Mouse (Mus musculus): ENCODE data around the gene Rhbdl1. TPM values are rescaled to one million over a fixed set of nuclear protein-coding genes. Genes with fewer than 3 reads are reported as not detected.

The Rhbdl1 gene
- total RNA-seq, 1 experiment: 1.1 TPM

DNA sequence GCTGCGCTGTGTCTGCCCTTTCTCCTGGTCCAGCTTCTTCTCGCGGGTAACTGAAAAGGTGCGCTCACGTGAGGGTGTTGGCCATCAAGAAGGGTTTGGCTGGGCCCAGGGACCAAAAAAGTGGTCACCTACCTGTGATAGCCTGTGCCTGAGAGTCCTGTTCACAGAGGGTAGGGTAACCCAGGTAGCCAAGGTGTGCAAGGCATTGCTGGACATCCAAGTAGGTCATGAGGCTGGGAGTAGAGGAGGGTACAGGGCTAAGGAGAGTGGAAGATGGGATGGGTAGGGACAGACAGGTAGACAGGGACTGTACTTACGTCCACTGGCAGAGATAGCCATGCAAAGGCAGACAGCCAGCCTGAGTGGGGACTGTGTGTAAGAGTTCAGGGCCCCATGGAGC is 3.4 kb upstream of the Rhbdl1 start:
- H3K36me3 ChIP-seq (ENCODE audit: control insufficient read depth, insufficient read depth, low read length, poor library complexity, severe bottlenecking): peaks cover 47% of the 10 kb centered on the region
- in situ Hi-C loops (cut with MboI; ENCODE audit: low sequenced_read_pairs in 2 of 2, unreplicated experiment in 2 of 2): no loop called here
- peaks cover 2 to 16% of the 10 kb centered on the region in 2 experiments; a peak in 1 of 4 replicates for H3K4me1 ChIP-seq (ENCODE audit: control insufficient read depth in 2 of 2, insufficient read depth in 2 of 2, low read length in 2 of 2, poor library complexity in 1 of 2)
- DNase-seq (ENCODE audit: low read depth, low spot score): no peak
- no peaks in the 10 kb centered on the region for H3K9me3 ChIP-seq (ENCODE audit: control insufficient read depth, insufficient read depth, low read depth, low read length)
- H3K4me3 ChIP-seq (ENCODE audit: insufficient read depth in 1 of 2, low read depth in 1 of 2, low read length in 2 of 2, poor library complexity in 1 of 2, severe bottlenecking in 1 of 2): no peak overlapping the region
- no peak for TF ChIP-seq ZC3H11A (IDR thresholded peaks at IDR 0.05; ENCODE audit: borderline replicate concordance, low read depth, low read length)
- no peak for TF ChIP-seq MAFK (IDR thresholded peaks at IDR 0.05; ENCODE audit: insufficient read depth, low read depth, low read length)
- TF ChIP-seq HCFC1 (IDR thresholded peaks at IDR 0.05; ENCODE audit: borderline replicate concordance, insufficient read depth, low read length): no peak
- TF ChIP-seq CHD2 (IDR thresholded peaks at IDR 0.05; ENCODE audit: low read depth, low read length): no peak
- no peak for TF ChIP-seq ZNF384 (IDR thresholded peaks at IDR 0.05; ENCODE audit: low read depth, low read length)
- H3K27ac ChIP-seq (ENCODE audit: insufficient read depth, low read depth, low read length, poor library complexity, severe bottlenecking): no peak overlapping the region
- no peak overlapping the region for H3K9ac ChIP-seq (ENCODE audit: insufficient read depth, low read depth, low read length, poor library complexity, severe bottlenecking)

DNA sequence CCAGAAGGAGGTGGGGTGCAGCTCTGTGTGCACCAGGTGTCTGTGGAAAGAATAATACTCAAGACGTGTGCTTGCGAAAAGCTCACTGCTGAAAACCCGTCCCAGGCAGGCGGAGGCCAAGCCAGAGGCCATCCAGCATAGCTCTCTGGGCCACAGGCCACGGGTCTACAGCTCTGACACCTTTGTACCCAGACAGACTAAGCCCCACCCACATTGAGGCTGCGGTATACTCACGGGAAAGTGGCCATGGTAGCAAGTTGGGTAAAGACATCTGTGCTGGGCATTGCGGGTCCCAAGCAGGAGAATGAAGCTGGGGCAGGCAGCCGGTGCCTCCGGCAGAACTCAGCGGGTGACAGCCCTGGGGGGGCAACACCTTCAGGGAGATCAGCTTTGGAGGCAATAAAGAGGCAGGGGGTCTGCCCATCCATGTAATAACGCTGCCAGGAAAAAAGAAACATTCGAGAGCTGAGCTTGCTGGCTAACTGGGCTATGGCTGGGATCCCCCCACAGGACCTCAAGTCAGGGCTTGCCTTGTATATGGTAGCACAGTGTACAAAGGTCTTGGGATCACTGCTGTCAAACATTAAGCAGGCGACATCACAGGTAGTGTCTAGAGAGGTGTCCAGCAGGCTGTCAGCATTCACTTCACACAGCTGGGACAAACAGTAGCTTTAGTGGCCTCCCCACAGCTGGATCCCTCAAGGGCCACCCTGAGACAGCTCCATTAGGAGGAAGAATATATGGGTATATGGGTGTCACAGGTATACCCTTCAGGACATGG is 2.5 kb upstream of the Rhbdl1 start:
- DNase-seq (ENCODE audit: low read depth, low spot score): no peak
- TF ChIP-seq HCFC1 (IDR thresholded peaks at IDR 0.05; ENCODE audit: borderline replicate concordance, insufficient read depth, low read length) (no peak), CHD2 (IDR thresholded peaks at IDR 0.05; ENCODE audit: low read depth, low read length) (no peak), MAFK (IDR thresholded peaks at IDR 0.05; ENCODE audit: insufficient read depth, low read depth, low read length) (no peak), ZC3H11A (IDR thresholded peaks at IDR 0.05; ENCODE audit: borderline replicate concordance, low read depth, low read length) (no peak), ZNF384 (IDR thresholded peaks at IDR 0.05; ENCODE audit: low read depth, low read length) (no peak)
- in situ Hi-C loops (cut with MboI; ENCODE audit: low sequenced_read_pairs in 2 of 2, unreplicated experiment in 2 of 2): no loop called here
- peaks cover 1 to 23% of the 10 kb centered on the region in 2 experiments; a peak in 1 of 4 replicates for H3K4me1 ChIP-seq (ENCODE audit: control insufficient read depth in 2 of 2, insufficient read depth in 2 of 2, low read length in 2 of 2, poor library complexity in 1 of 2)
- H3K27ac ChIP-seq (ENCODE audit: insufficient read depth, low read depth, low read length, poor library complexity, severe bottlenecking): no peak overlapping the region
- no peak overlapping the region for H3K9ac ChIP-seq (ENCODE audit: insufficient read depth, low read depth, low read length, poor library complexity, severe bottlenecking)
- peaks cover 55% of the 10 kb centered on the region for H3K36me3 ChIP-seq (ENCODE audit: control insufficient read depth, insufficient read depth, low read length, poor library complexity, severe bottlenecking)
- H3K4me3 ChIP-seq (ENCODE audit: insufficient read depth in 1 of 2, low read depth in 1 of 2, low read length in 2 of 2, poor library complexity in 1 of 2, severe bottlenecking in 1 of 2): no peak overlapping the region
- H3K9me3 ChIP-seq (ENCODE audit: control insufficient read depth, insufficient read depth, low read depth, low read length): no peaks in the 10 kb centered on the region

DNA sequence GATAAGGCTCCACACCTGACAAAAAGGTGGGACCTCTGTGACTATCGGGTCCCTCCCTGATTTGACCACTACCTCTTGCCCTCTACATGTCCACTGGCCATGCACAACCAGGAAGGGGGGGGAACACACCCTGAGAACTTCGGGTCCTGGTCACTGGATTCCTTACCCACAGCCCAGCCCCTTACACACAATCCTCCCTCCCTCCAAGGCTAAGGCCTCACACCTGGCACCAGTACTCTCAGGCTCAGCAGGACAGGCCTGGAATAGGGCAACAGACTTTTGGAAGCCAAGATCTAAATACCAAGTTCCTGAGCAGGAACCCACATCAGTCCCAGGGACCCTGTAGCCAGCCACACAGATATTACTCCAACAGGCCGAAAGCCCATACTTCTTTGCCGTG is 1.8 kb upstream of the Rhbdl1 start:
- no peak for TF ChIP-seq ZNF384 (IDR thresholded peaks at IDR 0.05; ENCODE audit: low read depth, low read length)
- TF ChIP-seq MAFK (IDR thresholded peaks at IDR 0.05; ENCODE audit: insufficient read depth, low read depth, low read length): no peak
- TF ChIP-seq ZC3H11A (IDR thresholded peaks at IDR 0.05; ENCODE audit: borderline replicate concordance, low read depth, low read length): no peak
- no peak for TF ChIP-seq HCFC1 (IDR thresholded peaks at IDR 0.05; ENCODE audit: borderline replicate concordance, insufficient read depth, low read length)
- no peak for TF ChIP-seq CHD2 (IDR thresholded peaks at IDR 0.05; ENCODE audit: low read depth, low read length)
- no peak for DNase-seq (ENCODE audit: low read depth, low spot score)
- no peak overlapping the region for H3K27ac ChIP-seq (ENCODE audit: insufficient read depth, low read depth, low read length, poor library complexity, severe bottlenecking)
- in situ Hi-C loops (cut with MboI; ENCODE audit: low sequenced_read_pairs in 2 of 2, unreplicated experiment in 2 of 2): no loop called here
- peaks cover 0 to 24% of the 10 kb centered on the region in 2 experiments; a peak in 1 of 4 replicates for H3K4me1 ChIP-seq (ENCODE audit: control insufficient read depth in 2 of 2, insufficient read depth in 2 of 2, low read length in 2 of 2, poor library complexity in 1 of 2)
- H3K9ac ChIP-seq (ENCODE audit: insufficient read depth, low read depth, low read length, poor library complexity, severe bottlenecking): no peak overlapping the region
- peaks cover 56% of the 10 kb centered on the region for H3K36me3 ChIP-seq (ENCODE audit: control insufficient read depth, insufficient read depth, low read length, poor library complexity, severe bottlenecking)
- H3K4me3 ChIP-seq (ENCODE audit: insufficient read depth in 1 of 2, low read depth in 1 of 2, low read length in 2 of 2, poor library complexity in 1 of 2, severe bottlenecking in 1 of 2): no peak overlapping the region
- H3K9me3 ChIP-seq (ENCODE audit: control insufficient read depth, insufficient read depth, low read depth, low read length): no peaks in the 10 kb centered on the region

DNA sequence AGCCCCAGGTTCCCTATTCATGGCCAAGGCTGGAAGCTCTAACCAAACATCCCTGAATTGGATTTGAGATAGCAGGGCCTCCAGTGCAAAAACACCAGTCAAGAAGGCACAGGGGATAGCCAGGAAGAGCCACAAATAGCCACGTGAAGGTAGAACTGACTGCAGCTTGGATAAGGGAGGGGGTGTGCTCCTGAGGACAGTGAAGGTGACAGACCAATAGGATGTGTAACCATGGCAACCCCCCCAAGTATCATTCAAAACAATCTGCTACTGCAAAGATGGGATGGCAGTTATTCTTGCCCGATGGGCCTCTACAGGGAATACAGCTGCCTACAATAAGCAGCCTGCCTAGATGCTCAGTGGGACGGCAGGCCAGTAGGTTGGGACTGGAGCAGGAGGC is 438 bp upstream of the Rhbdl1 start:
- in situ Hi-C loops (cut with MboI; ENCODE audit: low sequenced_read_pairs in 2 of 2, unreplicated experiment in 2 of 2): no loop called here

More for the DNA sequence above, 438 bp upstream of the Rhbdl1 start:
- H3K9ac ChIP-seq (ENCODE audit: insufficient read depth, low read depth, low read length, poor library complexity, severe bottlenecking): no peak overlapping the region
- H3K4me3 ChIP-seq (ENCODE audit: insufficient read depth in 1 of 2, low read depth in 1 of 2, low read length in 2 of 2, poor library complexity in 1 of 2, severe bottlenecking in 1 of 2): no peak overlapping the region
- H3K36me3 ChIP-seq (ENCODE audit: control insufficient read depth, insufficient read depth, low read length, poor library complexity, severe bottlenecking): peaks cover 56% of the 10 kb centered on the region
- no peaks in the 10 kb centered on the region for H3K9me3 ChIP-seq (ENCODE audit: control insufficient read depth, insufficient read depth, low read depth, low read length)
- no peak for DNase-seq (ENCODE audit: low read depth, low spot score)
- TF ChIP-seq ZC3H11A (IDR thresholded peaks at IDR 0.05; ENCODE audit: borderline replicate concordance, low read depth, low read length) (no peak), MAFK (IDR thresholded peaks at IDR 0.05; ENCODE audit: insufficient read depth, low read depth, low read length) (no peak), CHD2 (IDR thresholded peaks at IDR 0.05; ENCODE audit: low read depth, low read length) (no peak), HCFC1 (IDR thresholded peaks at IDR 0.05; ENCODE audit: borderline replicate concordance, insufficient read depth, low read length) (no peak), ZNF384 (IDR thresholded peaks at IDR 0.05; ENCODE audit: low read depth, low read length) (no peak)
- H3K4me1 ChIP-seq (ENCODE audit: control insufficient read depth in 2 of 2, insufficient read depth in 2 of 2, low read length in 2 of 2, poor library complexity in 1 of 2): peaks cover 0 to 19% of the 10 kb centered on the region in 2 experiments; a peak in 1 of 4 replicates
- no peak overlapping the region for H3K27ac ChIP-seq (ENCODE audit: insufficient read depth, low read depth, low read length, poor library complexity, severe bottlenecking)

All from ES-E14 (cell line).